Mouse (Mus musculus): ENCODE measurements around the gene Btbd7. TPM values are rescaled to one million over a fixed set of nuclear protein-coding genes. Genes with fewer than 3 reads are reported as not detected.

Gene Btbd7
- total RNA-seq, 1 experiment from 2014 or later: 65.3 TPM

DNA sequence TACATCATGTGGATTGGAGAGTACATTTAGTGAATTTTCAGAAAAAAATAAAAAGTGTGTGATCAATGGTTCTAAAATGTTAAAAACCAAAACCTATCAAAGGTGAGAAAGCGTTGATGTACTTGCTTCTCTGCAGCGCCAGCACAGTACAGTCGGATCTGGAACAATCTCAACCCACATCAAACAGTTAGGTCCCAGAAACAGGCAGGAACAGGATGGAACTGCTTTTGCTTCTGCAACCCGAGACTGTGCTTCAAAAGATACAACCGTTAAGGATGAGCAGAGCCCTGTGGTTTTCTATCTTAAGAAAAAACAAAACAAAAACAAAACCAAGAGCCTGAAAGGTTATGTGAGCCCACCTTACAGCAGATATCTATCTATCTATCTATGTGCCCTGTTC lies 95.4 kb downstream of the Btbd7 start:
- DNase-seq: no peak

DNA sequence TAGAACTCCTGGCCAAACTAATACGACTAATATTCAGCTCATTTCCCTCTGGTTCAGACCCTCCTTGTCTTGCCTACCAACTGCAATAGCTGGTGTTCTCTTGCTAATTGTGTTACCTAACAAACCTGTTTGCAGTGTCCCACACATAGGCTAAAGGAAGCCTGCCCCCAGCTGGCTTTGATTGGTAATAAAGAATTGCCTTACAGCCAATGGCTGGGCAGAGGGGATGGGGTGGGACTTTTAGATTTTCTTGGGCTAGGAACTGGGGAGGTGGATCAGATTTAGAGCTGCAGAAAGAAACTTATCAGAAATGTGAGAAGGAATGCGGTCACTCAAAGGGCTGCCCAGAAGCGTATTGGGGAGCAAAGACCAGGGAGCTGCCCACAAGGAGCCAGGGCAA lies 98.8 kb downstream of the Btbd7 start:
- no peak for DNase-seq

DNA sequence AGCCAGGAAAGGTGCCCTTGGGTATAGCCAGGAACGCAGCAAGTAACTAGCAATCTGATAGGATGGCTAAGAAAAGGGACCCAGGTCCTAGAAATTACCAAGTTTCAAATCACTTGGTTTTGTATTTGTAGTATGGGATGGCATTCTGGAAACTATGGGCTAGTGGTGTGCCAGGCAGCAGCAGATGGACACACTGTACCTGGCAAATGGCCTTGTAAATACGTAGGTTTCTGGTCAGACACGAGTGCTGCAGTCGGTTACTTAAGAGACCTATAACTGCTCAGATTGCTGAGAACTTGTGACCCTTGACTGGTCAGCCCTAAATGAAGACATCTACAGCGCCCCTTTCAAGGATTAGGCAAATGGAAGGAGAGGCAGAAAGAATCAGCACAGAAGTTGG lies 100.1 kb downstream of the Btbd7 start:
- no peak for DNase-seq

DNA sequence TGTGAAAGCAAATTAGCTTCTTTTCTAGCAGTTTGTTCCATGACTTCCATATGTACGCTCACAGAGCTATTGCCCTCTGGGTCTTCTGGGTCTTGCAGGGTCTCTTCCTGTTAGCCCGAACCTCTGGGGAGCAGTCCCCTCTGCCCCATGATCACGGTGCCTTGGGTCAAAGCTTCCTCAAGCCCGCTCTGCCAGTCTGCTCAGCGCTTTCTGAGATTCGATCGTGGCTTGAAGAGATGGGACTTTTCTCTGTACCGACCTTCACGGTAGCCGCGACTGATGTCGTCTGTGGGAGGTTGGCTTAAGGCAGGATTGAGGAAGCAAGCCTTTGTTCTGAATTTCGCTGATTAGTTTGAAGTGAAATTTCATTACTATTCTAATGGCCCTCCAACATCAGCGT lies 102.2 kb downstream of the Btbd7 start:
- DNase-seq: no peak

DNA sequence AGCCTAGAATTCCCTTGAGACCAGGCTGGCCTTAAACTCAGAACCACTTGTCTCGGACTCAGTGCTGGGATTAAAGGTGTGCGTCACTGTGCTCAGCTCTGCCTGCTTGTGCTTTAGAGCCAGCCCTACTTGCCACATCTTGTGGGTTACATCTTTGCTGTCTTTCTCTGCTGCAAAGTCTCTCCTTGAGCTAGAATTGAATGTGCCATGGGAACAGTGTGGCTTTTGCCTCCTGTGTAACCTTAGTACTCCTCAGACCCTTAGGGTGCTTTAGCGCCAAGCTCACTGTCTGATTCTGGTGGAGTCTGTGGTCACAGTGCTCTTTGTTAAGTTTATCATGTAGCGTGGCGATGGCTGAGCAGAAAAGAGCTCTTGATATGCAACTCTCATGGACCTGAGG lies 105.6 kb downstream of the Btbd7 start:
- no peak for DNase-seq

DNA sequence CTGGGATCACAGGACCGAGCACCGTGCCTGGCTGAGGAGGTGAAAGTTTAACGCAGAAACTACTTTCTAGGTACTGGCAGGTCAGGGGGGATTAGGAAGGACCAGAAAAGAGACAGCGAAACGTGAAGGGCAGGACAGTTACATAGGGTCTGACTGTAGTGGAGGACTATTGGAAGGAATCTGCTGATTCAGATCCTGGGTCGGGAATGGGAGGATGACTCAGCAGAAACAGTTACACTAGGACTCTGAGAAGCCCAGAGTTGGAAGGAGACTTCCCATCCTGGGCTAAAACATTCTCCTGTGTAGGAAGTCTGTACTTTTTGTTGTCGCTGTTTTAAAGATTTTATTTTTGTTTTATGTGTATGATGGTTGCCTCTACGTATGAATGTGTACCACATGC lies 106.7 kb downstream of the Btbd7 start:
- no peak for DNase-seq

DNA sequence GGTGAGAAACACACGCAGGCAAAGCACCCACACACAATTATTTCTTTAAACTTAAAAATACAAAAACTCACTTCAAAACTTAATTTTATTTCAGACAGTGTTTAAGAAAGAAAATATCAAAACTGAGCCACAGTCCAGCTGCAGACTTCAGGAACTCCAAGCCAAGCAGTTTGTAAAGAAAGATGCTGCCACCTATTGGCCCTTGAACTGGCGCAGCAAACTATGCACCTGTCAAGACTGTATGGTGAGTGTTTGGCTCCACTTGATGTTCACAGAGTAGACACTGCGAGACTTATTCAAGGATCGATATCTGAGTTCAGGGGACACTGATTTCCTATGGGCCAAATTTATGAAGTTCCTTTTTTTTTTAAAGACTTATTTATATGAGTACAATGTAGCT lies 109.3 kb downstream of the Btbd7 start:
- DNase-seq: no peak

DNA sequence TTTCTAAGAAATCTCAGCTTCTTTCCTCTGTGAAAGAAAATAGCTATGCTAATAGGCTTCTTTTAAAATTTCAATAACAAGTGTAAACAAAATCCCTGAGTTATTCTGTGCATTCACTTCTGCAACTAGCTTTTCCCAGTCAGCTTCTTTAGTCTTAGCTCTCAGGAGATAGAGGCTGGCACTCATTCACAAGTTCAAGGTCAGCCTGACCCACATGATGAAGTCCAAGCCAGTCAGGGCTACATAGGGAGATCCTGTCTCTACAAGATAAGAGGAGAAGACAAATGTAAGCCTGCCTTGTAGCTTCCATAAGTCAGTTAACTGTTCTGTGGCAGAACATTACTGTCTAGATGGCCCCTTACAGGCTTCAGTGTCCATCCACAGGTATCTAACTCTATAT lies 114.6 kb downstream of the Btbd7 start:
- peak; percentile 39 for DNase-seq

DNA sequence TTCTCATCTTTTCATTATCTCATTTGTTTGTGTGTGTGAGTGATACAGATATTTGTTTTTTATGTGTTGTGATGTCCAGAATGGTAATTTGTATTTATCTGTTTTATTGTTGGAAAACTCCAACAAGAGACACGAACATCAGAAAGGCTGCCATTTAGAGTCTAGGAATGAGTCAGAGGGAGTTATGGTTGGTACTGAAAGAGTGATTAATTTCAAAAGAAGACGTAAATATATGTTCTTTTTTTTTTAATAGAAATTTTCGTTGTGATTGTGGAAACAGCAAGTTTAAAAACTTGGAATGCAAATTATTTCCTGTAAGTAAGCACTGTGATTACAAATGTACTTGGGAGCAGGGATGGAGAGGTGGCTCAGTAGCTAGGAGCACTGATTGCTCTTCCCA lies 116.6 kb downstream of the Btbd7 start:
- DNase-seq: no peak

DNA sequence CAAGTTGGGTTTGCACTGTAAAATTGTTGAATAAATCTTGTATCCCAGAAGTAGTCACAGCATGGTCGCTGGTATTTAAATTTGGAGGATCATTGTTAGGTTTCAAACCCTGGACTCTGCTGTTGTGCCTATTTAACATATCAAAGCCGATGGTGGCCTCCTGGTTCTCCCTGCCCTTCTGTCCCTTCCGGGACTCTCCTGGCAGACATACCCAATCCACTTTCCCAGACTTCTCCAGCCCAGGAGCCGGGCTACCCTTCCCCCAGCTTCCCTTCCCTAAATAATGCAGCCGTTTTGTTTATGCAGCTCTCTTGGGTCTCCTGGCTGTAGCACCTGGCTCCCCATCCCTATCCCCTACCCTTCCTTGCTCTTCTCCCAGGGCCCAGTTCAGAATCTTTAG lies 119.3 kb downstream of the Btbd7 start:
- no peak for DNase-seq

DNA sequence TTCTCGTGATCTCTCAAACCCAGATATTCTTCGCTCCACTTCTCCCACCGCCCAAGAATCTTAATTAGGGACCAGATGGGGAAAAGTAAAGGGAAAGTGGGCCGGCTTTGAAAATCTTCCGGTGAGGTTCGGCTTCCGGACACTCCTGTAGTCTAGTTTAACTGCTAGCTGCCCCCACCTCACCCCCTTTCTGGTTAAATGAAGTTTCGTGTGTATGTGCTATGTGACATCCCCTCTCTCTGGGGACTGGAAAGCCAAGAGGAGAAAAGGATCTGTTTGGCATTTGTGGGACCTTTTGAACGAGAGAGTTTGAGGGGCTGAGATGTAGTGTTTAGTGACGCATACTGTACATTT lies 119.9 kb downstream of the Btbd7 start, which contains the start of gene Gm20604:
Gene Gm20604, minus strand, starts transcription at position 270 of the 354 bp plus-strand sequence.
- DNase-seq: no peak

DNA sequence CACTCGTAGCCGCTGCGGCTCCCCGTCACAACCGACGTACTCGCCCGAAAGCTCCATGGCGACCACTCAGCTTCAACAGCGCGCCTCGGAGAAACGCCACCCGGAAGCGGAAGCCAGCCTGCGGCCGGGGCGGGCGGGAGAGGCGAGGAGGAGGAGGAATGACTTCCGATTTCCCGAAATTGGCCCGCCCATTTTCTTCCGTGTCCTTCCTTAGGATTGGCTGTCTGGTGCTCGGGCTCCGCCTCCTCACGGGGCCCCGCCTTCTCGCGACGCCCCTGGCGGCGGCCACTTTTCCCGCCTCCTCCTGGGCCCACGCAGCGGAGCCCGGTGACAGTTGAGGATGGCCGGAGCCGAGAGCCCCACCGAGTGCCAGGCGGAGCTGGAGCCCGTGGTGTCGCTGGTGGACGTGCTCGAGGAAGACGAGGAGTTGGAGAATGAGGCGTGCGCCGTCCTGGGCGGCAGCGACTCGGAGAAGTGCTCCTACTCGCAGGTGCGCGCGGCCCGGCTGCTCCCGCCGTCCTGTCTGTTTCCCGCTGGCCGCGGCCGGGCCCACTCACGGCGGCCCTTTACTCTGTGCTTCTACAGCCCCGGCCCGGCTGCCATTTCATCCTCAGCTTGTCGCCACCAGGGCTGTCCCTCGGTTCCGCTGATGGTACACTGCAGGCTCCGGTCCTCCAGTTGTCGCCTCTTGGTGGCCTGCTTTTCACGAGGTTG lies 120.4 kb downstream of the Btbd7 start, which contains the start of the genes Gm28051, Gon7 and Ubr7:
Gene Gm28051, minus strand, starts transcription at position 77 of the 714 bp plus-strand sequence.
Gene Gon7, minus strand, starts transcription at position 115 of the 714 bp plus-strand sequence.
Gene Ubr7, plus strand, starts transcription at position 279 of the 714 bp plus-strand sequence.
- peak; percentile 94 for DNase-seq

DNA sequence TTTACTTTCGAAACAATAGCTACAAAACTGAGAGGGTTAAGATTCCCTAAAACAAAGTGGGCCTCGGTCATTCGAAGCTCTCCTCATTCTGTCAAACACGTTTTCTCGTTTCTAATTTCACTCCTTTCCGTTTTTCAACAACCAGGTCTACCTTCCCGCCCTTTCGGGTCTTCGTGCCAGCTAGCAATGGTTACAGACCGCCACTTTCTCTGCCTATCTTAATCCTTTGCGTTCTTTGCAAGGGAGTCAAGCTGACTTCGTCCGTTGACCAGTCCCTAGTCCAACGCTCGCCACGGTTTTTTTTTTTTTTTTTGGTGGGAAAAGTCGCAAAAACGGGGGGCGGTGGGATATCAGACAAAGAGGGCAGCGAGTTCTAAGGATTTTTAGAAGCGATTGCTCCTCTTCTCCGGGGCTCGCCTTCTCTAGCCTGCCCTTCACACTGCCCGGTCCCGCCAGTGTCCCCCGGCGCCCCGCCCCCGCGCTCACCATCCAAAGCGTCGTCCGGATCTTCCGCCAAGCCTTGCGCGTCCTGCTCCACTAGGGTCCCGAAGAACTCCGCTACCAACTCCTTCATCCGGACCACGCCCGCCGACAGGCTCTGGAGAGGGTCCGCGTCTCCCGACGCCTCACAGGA lies 121.1 kb downstream of the Btbd7 start:
- DNase-seq: peak; percentile 87

DNA sequence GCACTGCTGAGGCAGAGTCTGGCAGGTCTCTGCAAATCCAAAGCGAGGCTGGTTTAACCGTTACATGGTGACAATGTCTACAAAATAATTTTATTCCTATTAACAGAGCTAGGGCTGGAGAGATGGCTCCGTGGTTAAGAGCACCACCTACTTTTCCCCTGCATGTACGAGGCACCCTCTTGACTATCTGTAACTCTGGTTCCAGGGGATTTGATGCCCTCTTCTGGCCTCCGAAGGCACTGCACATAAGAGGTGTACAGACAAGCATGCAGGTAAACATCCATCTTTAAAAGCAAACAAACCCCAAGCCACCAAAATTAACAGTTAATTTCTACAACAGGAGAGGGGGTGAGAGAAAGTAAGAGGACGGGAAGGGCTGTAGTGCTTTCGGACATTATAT lies 122.0 kb downstream of the Btbd7 start:
- no peak for DNase-seq

DNA sequence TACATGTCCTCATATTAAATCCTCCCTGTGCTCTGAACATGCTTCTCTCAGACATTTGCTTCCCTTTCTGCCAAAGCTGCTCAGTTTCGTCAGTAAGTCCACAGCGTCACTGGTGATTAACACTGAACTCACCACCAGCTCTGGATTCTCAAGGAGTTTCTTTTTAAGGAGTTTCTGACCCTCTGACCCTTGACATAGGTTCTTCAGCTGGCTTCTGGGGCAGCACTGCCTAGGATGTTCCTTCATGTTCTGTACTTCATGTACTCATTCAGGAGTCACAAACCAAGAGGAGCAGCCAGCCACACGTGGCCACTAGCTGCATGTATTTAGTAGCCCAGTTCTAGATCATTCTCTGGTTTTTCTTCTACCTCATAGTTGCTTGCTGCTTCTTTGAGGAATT lies 130.0 kb downstream of the Btbd7 start:
- no peak for DNase-seq

DNA sequence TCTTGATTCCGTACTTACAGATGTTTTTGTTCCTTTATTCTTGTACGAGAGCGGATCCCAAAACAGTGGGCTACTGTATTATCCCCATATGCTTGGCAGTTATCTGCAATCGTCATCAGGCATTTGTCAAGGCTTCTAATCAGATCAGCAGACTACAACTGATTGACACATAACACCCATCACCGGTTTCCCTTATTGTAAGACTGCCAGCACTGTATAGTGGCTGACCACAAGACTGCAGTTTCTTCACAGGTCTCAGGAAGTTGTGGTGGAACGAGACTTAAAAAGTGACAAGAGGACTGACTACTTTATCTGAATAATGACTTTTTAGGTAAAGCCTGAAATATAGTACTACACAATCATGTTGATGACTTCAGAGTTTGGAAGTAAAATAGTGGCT lies 133.4 kb downstream of the Btbd7 start:
- no peak for DNase-seq

DNA sequence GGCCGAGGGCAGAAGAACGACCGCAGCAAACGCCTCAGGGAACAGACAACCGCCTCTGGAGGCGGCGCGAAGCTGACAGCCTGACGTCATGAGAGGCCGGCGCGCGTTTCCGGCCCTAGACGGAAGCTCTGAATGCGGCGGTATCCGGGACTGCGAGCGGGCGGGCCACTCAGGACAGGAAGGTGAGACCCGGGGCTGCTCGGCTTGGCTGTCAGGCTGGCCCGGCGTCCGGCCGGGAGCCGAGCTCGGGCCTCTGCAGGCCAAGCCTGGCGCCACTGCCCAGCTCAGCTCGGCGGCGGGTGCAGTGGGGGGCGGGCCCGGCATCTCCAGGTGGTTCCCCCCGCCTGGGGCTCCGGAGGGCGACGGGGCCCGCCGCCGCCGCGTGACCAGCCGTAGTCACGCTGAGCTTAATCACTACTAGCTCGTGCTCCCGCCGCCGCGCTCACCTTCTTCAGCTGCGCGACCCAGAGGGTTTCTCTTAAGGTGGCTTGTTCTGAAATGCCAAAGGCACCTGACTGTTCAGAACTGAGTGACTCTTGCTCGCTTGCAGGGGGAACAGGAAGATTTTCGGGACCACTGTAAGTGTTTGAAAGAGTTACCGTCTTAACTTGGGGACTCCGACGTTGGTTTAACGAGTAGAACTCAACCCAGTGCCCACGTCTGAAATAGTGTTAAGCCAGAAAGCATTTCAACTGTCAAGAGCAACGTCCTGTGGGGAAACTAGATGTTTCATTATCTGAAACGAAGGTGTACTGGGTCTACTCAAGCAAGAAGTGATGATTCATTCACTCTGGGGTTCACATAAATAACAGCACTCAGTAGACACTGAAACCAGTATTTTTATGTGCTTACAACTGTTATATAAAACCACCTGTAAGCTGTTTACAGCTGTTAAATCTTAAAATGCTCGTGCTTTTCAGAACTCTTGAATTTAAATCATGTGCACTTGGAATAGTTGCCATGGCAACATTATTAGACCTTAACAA lies 134.4 kb downstream of the Btbd7 start, which contains the start of the genes Moap1 and Tmem251:
Gene Moap1, minus strand, starts transcription at position 73 of the 986 bp plus-strand sequence.
Gene Tmem251, plus strand, starts transcription at position 174 of the 986 bp plus-strand sequence.
- DNase-seq: peak; percentile 92

DNA sequence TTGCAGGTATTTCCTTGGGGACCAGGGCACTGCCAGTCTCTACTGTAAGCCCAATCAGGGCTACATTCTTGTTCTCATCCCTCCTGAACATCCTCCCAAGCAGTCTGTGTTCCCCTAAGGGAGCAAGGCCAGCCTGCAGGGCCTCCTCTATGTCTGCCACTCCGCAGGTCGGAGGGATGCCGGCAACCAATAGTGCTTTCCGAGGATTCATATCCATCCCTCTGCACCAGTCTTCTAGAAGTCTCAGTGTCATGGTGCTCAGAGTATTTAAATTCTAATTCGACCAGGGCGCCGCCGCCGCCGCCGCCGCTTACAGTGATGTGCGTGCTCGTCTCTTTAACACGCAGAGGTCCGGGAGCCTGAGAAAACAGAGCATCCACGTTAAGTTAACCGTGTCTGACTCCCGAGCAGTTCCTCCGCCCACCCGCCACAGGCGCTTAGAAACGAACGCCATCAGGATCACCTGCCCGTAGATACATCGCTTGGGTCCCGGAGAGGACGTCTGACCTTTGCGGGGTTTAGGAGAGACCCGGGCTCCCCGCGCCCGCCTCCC lies 135.2 kb downstream of the Btbd7 start:
- no peak for DNase-seq

DNA sequence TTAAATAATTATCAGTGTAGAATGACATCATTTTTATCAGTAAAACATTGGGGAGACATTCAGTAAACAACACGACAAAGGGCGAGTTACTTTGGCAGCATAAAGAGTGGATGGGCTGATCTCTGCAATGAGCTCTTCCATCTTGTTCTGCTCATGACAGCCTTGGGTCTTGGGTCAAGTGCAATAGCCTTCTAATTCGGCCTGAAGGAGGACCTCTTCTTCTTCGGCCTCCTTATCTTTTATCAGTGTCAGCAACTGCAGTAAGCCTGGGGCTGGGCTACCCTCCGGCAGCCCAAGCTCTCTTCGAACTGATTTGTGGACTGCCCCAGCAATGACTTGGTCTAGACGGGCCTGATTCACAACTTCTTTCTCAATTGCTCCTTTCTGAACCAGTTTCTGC lies 136.2 kb downstream of the Btbd7 start:
- no peak for DNase-seq

DNA sequence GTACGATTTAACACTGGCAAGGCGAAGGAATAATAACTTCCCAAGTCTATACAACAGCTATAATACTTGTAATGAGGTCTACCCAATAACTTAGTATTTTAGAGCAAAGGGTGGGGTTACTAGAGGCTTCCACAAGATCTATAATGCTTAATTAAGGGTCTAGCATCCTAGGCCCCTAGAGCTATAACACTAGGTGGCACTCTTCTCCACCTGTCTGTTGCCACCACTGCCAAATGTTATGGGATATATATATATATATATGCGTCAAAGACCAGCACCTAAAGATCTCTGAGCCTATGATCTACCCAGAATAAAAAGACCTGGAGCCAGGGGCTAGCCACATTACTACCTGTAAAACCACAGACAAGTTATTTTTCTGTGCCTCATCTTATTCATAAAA lies 138.0 kb downstream of the Btbd7 start:
- DNase-seq: no peak

DNA sequence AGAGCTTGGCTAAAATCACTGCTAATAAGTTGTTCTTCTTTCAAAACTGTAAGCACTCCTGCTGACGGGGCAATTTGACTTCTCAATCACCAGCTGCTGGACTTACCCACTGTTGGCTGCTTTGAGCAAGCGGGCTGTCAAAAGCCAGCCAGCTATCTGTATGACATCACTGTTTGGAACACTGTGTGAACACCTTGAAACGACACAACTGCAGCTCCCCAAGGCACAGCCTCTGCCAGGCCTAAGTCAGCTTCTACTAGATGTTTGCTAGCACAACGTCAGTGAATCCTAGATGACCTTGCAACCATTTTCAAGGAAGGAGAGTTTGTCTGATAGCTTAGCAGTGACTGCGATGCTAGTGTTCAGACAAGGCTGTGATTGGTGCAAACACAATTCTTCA lies 139.2 kb downstream of the Btbd7 start:
- DNase-seq: no peak

DNA sequence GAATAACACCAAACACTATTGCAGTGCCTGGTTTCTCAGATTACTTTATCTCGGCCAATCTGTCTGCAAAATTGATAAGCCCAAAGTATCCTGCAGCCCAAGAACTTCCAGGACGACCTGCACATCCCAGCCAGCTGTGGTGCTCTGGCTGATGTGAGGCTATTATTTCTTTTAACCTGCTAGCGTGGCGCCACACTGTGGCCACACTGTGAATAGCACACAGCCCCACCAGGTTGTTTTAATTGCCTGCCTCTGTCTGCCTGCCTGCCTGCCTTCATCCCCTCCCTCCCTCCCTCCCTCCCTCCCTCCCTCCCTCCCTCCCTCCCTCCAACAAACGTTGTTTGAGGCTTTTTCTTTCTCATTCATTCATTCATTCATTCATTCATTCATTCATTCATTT lies 144.9 kb downstream of the Btbd7 start:
- DNase-seq: peak; percentile 70
